20 mouse cellular contexts compared by ENCODE assay signal in the genomic region with DNA sequence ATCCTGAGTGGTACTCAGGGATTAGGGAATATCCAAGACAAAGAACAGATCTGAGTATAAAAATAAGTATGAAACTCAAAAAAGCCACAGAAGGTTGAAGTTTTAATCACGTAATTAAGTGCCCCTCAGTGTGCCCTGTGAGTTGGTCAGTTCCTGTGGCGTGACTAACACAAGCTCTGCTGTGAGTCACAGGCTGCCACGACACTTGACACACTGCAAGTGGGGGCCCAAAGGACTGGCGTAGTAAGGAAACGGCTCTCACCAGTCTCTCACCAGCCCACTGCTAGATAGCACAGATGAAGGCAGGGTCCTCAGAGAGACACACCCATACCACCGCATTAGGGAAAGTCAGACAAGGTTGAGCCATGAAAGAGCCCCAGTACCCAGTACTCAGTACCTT. TPM values are rescaled to one million over a fixed set of nuclear protein-coding genes. Genes with fewer than 3 reads are reported as not detected.
DNase-seq lines count a peak whose midpoint lies in the region; ATAC-seq and TF ChIP-seq lines count a peak whose summit lies in the region.
"Had no signal": no experiment of that assay in that cellular context is flagged by ENCODE, and none has a peak within 500 bp of the region (broad histone marks: within the 10 kb centered on the region; RNA-seq: fewer than 3 reads in every experiment).

No protein-coding gene starts in this region.

- no peaks in the 10 kb centered on the region for H3K27me3 ChIP-seq in C2C12 (ENCODE audit: control insufficient read depth, insufficient read depth, insufficient read length)
- H3K27me3 ChIP-seq in myocyte (ENCODE audit: control insufficient read depth, insufficient read depth, insufficient read length) = no peaks in the 10 kb centered on the region
- no peaks in the 10 kb centered on the region for H3K27me3 ChIP-seq in midbrain, embryonic 13.5 days
- H3K27me3 ChIP-seq: embryonic facial prominence, embryonic 12.5 days; forebrain, embryonic 12.5 days; heart, embryonic 12.5 days; intestine, embryonic 15.5 days had no signal

- no peaks in the 10 kb centered on the region for H3K4me1 ChIP-seq in midbrain, embryonic 13.5 days (replicated peaks)
- H3K4me1 ChIP-seq: forebrain, embryonic 12.5 days; intestine, embryonic 15.5 days had no signal

- H3K27ac ChIP-seq in midbrain, embryonic 13.5 days = no peak overlapping the region
- H3K27ac ChIP-seq: embryonic facial prominence, embryonic 12.5 days; forebrain, embryonic 12.5 days; hindbrain, embryonic 10.5 days; hindbrain, embryonic 14.5 days; intestine, embryonic 15.5 days had no signal

- H3ac ChIP-seq in C2C12 (ENCODE audit: control insufficient read depth, insufficient read length, low read depth) (no peak overlapping the region), myocyte (ENCODE audit: control insufficient read depth, insufficient read length) (no peak overlapping the region)

- peak overlapping the region; percentile 48 for H3K4me2 ChIP-seq in myocyte (ENCODE audit: low read depth)
- H3K4me2 ChIP-seq in midbrain, embryonic 13.5 days (replicated peaks) = no peak overlapping the region
- H3K4me2 ChIP-seq: embryonic facial prominence, embryonic 12.5 days; forebrain, embryonic 12.5 days; heart, embryonic 12.5 days; hindbrain, embryonic 14.5 days; intestine, embryonic 15.5 days had no signal

- ATAC-seq in midbrain, embryonic 13.5 days = no peak
- ATAC-seq: forebrain, postnatal 0 days; intestine, embryonic 15.5 days had no signal

- no peak for TF ChIP-seq CTCF in C2C12 (IDR thresholded peaks at IDR 0.05; ENCODE audit: control insufficient read depth, insufficient read depth, insufficient read length)

- H3K36me3 ChIP-seq in C2C12 (ENCODE audit: control insufficient read depth, insufficient read depth) (no peaks in the 10 kb centered on the region), myocyte (ENCODE audit: control insufficient read depth, insufficient read depth) (no peaks in the 10 kb centered on the region)
- no peaks in the 10 kb centered on the region for H3K36me3 ChIP-seq in midbrain, embryonic 13.5 days
- H3K36me3 ChIP-seq: embryonic facial prominence, embryonic 12.5 days; forebrain, embryonic 12.5 days; heart, embryonic 12.5 days; hindbrain, embryonic 10.5 days; intestine, embryonic 15.5 days had no signal

- H3K9me3 ChIP-seq in midbrain, embryonic 13.5 days = no peaks in the 10 kb centered on the region
- H3K9me3 ChIP-seq: embryonic facial prominence, embryonic 12.5 days; forebrain, embryonic 12.5 days; heart, embryonic 12.5 days; hindbrain, embryonic 10.5 days; intestine, embryonic 15.5 days had no signal

- H3K4me3 ChIP-seq in C2C12 (ENCODE audit: insufficient read depth, poor library complexity, severe bottlenecking) (no peak overlapping the region), myocyte (no peak overlapping the region)
- no peak overlapping the region for H3K4me3 ChIP-seq in midbrain, embryonic 13.5 days (replicated peaks)
- H3K4me3 ChIP-seq: embryonic facial prominence, embryonic 12.5 days; forebrain, embryonic 12.5 days; heart, embryonic 12.5 days; hindbrain, embryonic 10.5 days; intestine, embryonic 15.5 days had no signal

- no peak for TF ChIP-seq POLR2A in myocyte (IDR thresholded peaks at IDR 0.05; ENCODE audit: insufficient read length, low read depth)

- H3K79me2 ChIP-seq in C2C12 (ENCODE audit: control insufficient read depth, insufficient read depth) (no peaks in the 10 kb centered on the region), myocyte (ENCODE audit: control insufficient read depth, insufficient read depth) (no peaks in the 10 kb centered on the region)

- WGBS in midbrain, embryonic 13.5 days = 83% methylated on average over 6 of the region's 6 CpGs

- DNase-seq in adrenal gland, postnatal 36 days = peak; percentile 29 to 42
- DNase-seq in adrenal gland, adult 18-20 months (ENCODE audit: low spot score in 2 of 2) = no peak
- DNase-seq in testis, postnatal 10 days (ENCODE audit: low spot score) = no peak
- DNase-seq: cerebellum, adult 11-12 months; cerebellum, adult 9-10 months; cerebellum, postnatal 25 days; forebrain, postnatal 0 days; gastrocnemius, postnatal 25 days; kidney, adult 18-20 months had no signal

- H3K79me3 ChIP-seq in C2C12 (ENCODE audit: low read depth) = no peaks in the 10 kb centered on the region

- H3K9ac ChIP-seq in midbrain, embryonic 13.5 days (replicated peaks) = no peak overlapping the region
- H3K9ac ChIP-seq: embryonic facial prominence, embryonic 12.5 days; forebrain, embryonic 12.5 days; forebrain, postnatal 0 days; heart, embryonic 12.5 days; hindbrain, embryonic 14.5 days; intestine, embryonic 15.5 days had no signal

TF ChIP-seq in C2C12, 6 proteins besides CTCF, POLR2A, EP300 and RAD21:
- TF ChIP-seq FOSL1 (IDR thresholded peaks at IDR 0.05; ENCODE audit: insufficient read depth, low read length, poor library complexity, severe bottlenecking) (peak; percentile 86), CEBPB (IDR thresholded peaks at IDR 0.05; ENCODE audit: low read depth) (no peak)

TF ChIP-seq in myocyte, 11 proteins besides CTCF, POLR2A, EP300 and RAD21:
- TF ChIP-seq TCF3 (IDR thresholded peaks at IDR 0.05; ENCODE audit: insufficient read length, low read depth) (no peak), USF1 (IDR thresholded peaks at IDR 0.05; ENCODE audit: low read depth) (no peak), MYOG (IDR thresholded peaks at IDR 0.05; ENCODE audit: control insufficient read depth in 1 of 3, insufficient read depth in 1 of 3, insufficient read length in 2 of 3, low read depth in 2 of 3) (no peak), POLR2AphosphoS2 (IDR thresholded peaks at IDR 0.05; ENCODE audit: insufficient read length, low read depth) (no peak), SRF (IDR thresholded peaks at IDR 0.05; ENCODE audit: control insufficient read depth, insufficient read length, low read depth) (no peak), E2F4 (IDR thresholded peaks at IDR 0.05; ENCODE audit: insufficient read depth) (no peak), REST (IDR thresholded peaks at IDR 0.05; ENCODE audit: insufficient read depth, insufficient read length) (no peak), CEBPB (IDR thresholded peaks at IDR 0.05; ENCODE audit: insufficient read depth, poor library complexity, severe bottlenecking) (no peak), MYOD1 (IDR thresholded peaks at IDR 0.05; ENCODE audit: control insufficient read depth in 1 of 3, insufficient read length in 2 of 3, low read depth in 2 of 3) (no peak), TCF12 (IDR thresholded peaks at IDR 0.05; ENCODE audit: insufficient read depth, poor library complexity, severe bottlenecking) (no peak), MAX (IDR thresholded peaks at IDR 0.05; ENCODE audit: low read depth) (no peak)
TF ChIP-seq in myocyte: peak in this region for 0.

RNA-seq across cellular contexts. Expression of gene Galnt15, which starts 21.4 kb away (rescaled TPM):
- 1 to 10 TPM; 5.3 to 9.9 TPM for total RNA-seq in adrenal gland, postnatal 36 days (2021)
- 10 to 100 TPM in 1 of 2 experiments, 1 to 10 TPM in 1; 9.1 to 10.7 TPM for total RNA-seq in adrenal gland, adult 18-20 months (2021)
- polyA plus RNA-seq in C2C12 (2012; fragmentation: generic; extraction: Trizol) = 0.23 TPM
- not detected for polyA plus RNA-seq in myocyte (2012; fragmentation: generic; extraction: Trizol)
- 0.06 and 0.23 TPM in 2 replicates for polyA plus RNA-seq in midbrain, embryonic 13.5 days (2015; fragmentation: Nextera tagmentation; extraction: Ambion mirVana)
- total RNA-seq: ES-E14; granulocyte monocyte progenitor cell, adult 5-6 weeks had no signal

RNA-seq across cellular contexts. Expression of gene Oxnad1, which starts 35.0 kb away (rescaled TPM):
- 10 to 100 TPM; 33.9 to 40.8 TPM for total RNA-seq in adrenal gland, postnatal 36 days (2021)
- 10 to 100 TPM; 32.5 to 45.4 TPM for total RNA-seq in adrenal gland, adult 18-20 months (2021)
- polyA plus RNA-seq in C2C12 (2012; fragmentation: generic; extraction: Trizol) (17.9 TPM), myocyte (2012; fragmentation: generic; extraction: Trizol) (24.8 TPM)
- 21.0 and 27.2 TPM in 2 replicates for polyA plus RNA-seq in midbrain, embryonic 13.5 days (2015; fragmentation: Nextera tagmentation; extraction: Ambion mirVana)

RNA-seq across cellular contexts. Expression of gene Dph3, which starts 35.4 kb away (rescaled TPM):
- 10 to 100 TPM; 61.1 to 72.5 TPM for total RNA-seq in adrenal gland, postnatal 36 days (2021)
- 10 to 100 TPM; 56.0 to 61.3 TPM for total RNA-seq in adrenal gland, adult 18-20 months (2021)
- polyA plus RNA-seq in C2C12 (2012; fragmentation: generic; extraction: Trizol) (119 TPM), myocyte (2012; fragmentation: generic; extraction: Trizol) (72.2 TPM)
- 73.9 and 82.5 TPM in 2 replicates for polyA plus RNA-seq in midbrain, embryonic 13.5 days (2015; fragmentation: Nextera tagmentation; extraction: Ambion mirVana)

Comparison
In these comparisons a context has a peak if more than half of its experiments do, and no peak if none do; other contexts are left out.
1. DNase-seq: peak in adrenal gland, postnatal 36 days (2 of 2); none in adrenal gland, adult 18-20 months (0 of 2) and testis, postnatal 10 days (single experiment).